Mouse (Mus musculus) E14TG2a.4 (cell line): Measurements from ENCODE around the gene Ngfr.

Experiments used
- CTCF ChIP-seq: conservative IDR thresholded peaks from 2 replicates; pipeline ENCODE4 v1.5.1; 2014; ENCODE audit warnings: low read length
- NANOG ChIP-seq: IDR thresholded peaks from 2 replicates; pipeline ENCODE4 v1.6.1; 2014; ENCODE audit warnings: borderline replicate concordance, low read length, mixed read lengths
- POU5F1 ChIP-seq: IDR thresholded peaks from 2 replicates; pipeline ENCODE4 v1.6.1; 2014; ENCODE audit warnings: low read length, borderline replicate concordance

DNA sequence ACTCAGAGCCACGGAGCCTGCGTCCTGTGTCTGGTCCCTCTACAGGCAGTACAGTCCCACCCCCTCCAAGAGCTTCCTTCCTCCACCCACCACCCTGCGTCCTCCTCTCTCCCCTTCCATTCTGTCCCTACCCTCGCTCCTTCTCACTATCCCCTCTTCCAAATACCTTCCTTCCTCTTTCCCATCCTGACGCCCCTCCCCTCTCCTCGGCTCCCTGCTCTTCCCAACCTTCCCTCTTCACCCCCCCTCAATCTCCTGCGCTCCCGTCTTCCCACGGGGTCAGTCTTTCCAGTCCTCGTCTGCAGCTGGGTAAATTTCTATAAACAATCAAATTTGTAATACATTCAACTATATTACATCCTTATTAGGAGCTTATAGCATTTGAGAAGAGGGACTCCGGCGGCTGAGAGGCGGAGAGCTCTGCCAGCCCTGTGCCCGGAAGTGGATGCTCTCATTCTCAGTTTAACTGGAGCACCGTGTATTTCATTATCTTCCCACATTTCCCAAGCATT is 22.9 kb upstream of the Ngfr start:
- TF ChIP-seq CTCF: no peak
- no peak for TF ChIP-seq NANOG
- no peak for TF ChIP-seq POU5F1
